Mouse (Mus musculus) v-Abl transformed pro-B cells (cell line): ENCODE measurements around the gene Mrps21.
"Not testable (repeated sequence)": the region's sequence is repeated elsewhere in the genome, so short reads cannot be mapped to it uniquely, and the experiment has no call there.

Experiments
- in situ Hi-C, 2 experiments: fragments of 400-800 bp; cut with MboI; formaldehyde crosslinking; loops; one replicate each; pipeline ENCODE4 v1.15.1; 2025; ENCODE audit not compliant: unreplicated experiment in 2 of 2

Gene Mrps21

GRCm38 (mm10) chr3:95871392-95871867, at the start of gene Mrps21:
Mrps21 (minus strand) TSS chr3:95871519.
- in situ Hi-C loops: loop anchor here in 1 of 2 experiments (5.0 kb wide), 1 partner anchor 186 kb away; the partner anchor contains the start of gene Vps45

- in situ Hi-C loops: not testable (repeated sequence)
Observed at GRCm38 (mm10) chr3:95920532-95920931, 49.2 kb upstream of the Mrps21 start.

GRCm38 (mm10) chr3:95916760-95917159, 45.4 kb upstream of the Mrps21 start:
- in situ Hi-C loops: loop anchor here in 1 of 2 experiments (10.0 kb wide), 1 partner anchor 52 kb away; no protein-coding TSS in a partner anchor

- in situ Hi-C loops: loop anchor here in 1 of 2 experiments (10.0 kb wide), 1 partner anchor 50 kb away; no protein-coding TSS in a partner anchor
Observed at GRCm38 (mm10) chr3:95914706-95915105, 43.4 kb upstream of the Mrps21 start.

- in situ Hi-C loops: loop anchor here in 1 of 2 experiments (5.0 kb wide), 1 partner anchor 40 kb away; no protein-coding TSS in a partner anchor
Observed at GRCm38 (mm10) chr3:95907613-95908012, 36.3 kb upstream of the Mrps21 start.

- in situ Hi-C loops: loop anchor here in 1 of 2 experiments (5.0 kb wide), 1 partner anchor 40 kb away; no protein-coding TSS in a partner anchor
Observed at GRCm38 (mm10) chr3:95906860-95907259, 35.5 kb upstream of the Mrps21 start.

- in situ Hi-C loops: loop anchor here in 1 of 2 experiments (5.0 kb wide), 1 partner anchor 39 kb away; no protein-coding TSS in a partner anchor
Observed at GRCm38 (mm10) chr3:95905940-95906492, 34.7 kb upstream of the Mrps21 start.

- in situ Hi-C loops: loop anchor here in 1 of 2 experiments (5.0 kb wide), 1 partner anchor 38 kb away; no protein-coding TSS in a partner anchor
Observed at GRCm38 (mm10) chr3:95905146-95905939, 34.0 kb upstream of the Mrps21 start.

GRCm38 (mm10) chr3:95904568-95904967, 33.2 kb upstream of the Mrps21 start, which contains the start of gene Car14:
Car14 (minus strand) TSS chr3:95904691.
- in situ Hi-C loops: no loop called here

GRCm38 (mm10) chr3:95903753-95904502, 32.6 kb upstream of the Mrps21 start:
- in situ Hi-C loops: no loop called here

GRCm38 (mm10) chr3:95902643-95903042, 31.3 kb upstream of the Mrps21 start:
- in situ Hi-C loops: no loop called here

GRCm38 (mm10) chr3:95902373-95902625, 31.0 kb upstream of the Mrps21 start:
- in situ Hi-C loops: no loop called here

- in situ Hi-C loops: no loop called here
Observed at GRCm38 (mm10) chr3:95901616-95902372, 30.5 kb upstream of the Mrps21 start.

GRCm38 (mm10) chr3:95899800-95900524, 28.6 kb upstream of the Mrps21 start:
- in situ Hi-C loops: no loop called here

GRCm38 (mm10) chr3:95895501-95895900, 24.2 kb upstream of the Mrps21 start:
- in situ Hi-C loops: not testable (repeated sequence)

GRCm38 (mm10) chr3:95894317-95895160, 23.2 kb upstream of the Mrps21 start:
- in situ Hi-C loops: no loop called here

- in situ Hi-C loops: not testable (repeated sequence)
Observed at GRCm38 (mm10) chr3:95893606-95894316, 22.4 kb upstream of the Mrps21 start, which contains the start of gene Aph1a. Aph1a (plus strand) TSS chr3:95893969.

GRCm38 (mm10) chr3:95893126-95893525, 21.8 kb upstream of the Mrps21 start:
- in situ Hi-C loops: no loop called here
